Mouse (Mus musculus): Measurements from ENCODE around the gene B430218F22Rik. TPM values are rescaled to one million over a fixed set of nuclear protein-coding genes. Genes with fewer than 3 reads are reported as not detected.
A peak's percentile ranks its signal among the peaks of the same experiment; 100 is the strongest.
"Not testable (repeated sequence)": the region's sequence is repeated elsewhere in the genome, so short reads cannot be mapped to it uniquely, and the experiment has no call there.

B430218F22Rik gene
- under 1 TPM; 0.25 to 0.56 TPM for total RNA-seq (2021)

GRCm38 (mm10) chr13:118386511-118387447 is at the start of gene B430218F22Rik, which contains the start of gene Mrps30:
B430218F22Rik (plus strand) TSS chr13:118386630.
Mrps30 (minus strand) TSS chr13:118387252.
- DNase-seq (ENCODE audit: extremely low spot score in 1 of 2, low spot score in 1 of 2), result peak; percentile 91 to 96

DNA sequence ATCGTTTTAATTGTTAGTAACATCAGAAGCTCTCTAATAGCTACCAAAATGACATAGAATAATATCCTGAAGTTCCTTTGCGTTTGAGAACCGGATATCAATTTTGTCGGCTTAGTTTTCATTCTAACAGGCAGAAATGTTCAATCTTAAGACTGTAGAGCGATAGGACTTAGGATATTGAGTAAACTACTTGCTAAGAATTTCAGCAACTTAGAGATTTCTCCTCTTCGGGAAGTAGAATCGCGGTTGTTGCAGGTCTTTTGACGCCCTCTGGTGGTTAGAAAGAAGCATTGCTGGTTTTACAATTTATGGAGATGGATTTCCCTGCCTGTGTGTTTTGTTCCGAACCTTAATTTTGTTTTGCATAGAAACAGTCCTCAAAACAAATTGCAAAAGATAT is 36.2 kb upstream of the B430218F22Rik start:
- no peak for DNase-seq (ENCODE audit: extremely low spot score in 1 of 2, low spot score in 1 of 2)

DNA sequence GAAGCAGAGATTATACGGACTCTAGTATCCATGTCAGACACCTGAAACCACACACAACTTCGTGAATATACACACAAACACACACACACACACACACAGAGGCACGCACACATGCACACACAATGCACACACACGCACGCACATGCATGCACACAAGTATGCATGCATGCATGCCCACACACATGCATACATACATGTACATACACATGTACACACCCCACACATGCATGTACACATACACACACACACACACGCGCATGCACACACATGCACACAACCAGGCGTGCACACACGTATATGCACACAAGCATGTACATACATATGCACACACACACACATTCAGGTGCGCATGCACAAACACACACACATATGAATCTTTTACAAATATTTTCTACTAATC is 35.6 kb upstream of the B430218F22Rik start:
- no peak for DNase-seq (ENCODE audit: extremely low spot score in 1 of 2, low spot score in 1 of 2)

DNA sequence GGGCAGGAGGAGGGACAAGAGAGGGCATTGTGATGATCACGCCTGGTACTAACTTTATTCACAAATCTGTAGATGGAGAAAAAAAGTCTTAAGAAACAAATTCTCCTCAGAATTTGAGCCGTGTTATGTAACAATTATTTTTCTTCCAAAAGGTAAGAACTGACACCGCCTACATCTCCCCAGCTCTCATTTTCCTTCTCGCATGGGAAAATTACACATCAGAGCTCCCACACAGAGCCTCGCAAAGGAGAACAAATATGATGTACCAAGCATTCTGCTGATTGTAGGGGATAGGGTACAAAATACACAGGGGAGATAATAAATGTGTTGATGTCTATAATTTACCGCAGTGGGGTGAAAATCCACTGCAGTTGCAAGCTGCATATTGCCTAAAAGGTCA is 23.1 kb upstream of the B430218F22Rik start:
- no peak for DNase-seq (ENCODE audit: extremely low spot score in 1 of 2, low spot score in 1 of 2)

DNA sequence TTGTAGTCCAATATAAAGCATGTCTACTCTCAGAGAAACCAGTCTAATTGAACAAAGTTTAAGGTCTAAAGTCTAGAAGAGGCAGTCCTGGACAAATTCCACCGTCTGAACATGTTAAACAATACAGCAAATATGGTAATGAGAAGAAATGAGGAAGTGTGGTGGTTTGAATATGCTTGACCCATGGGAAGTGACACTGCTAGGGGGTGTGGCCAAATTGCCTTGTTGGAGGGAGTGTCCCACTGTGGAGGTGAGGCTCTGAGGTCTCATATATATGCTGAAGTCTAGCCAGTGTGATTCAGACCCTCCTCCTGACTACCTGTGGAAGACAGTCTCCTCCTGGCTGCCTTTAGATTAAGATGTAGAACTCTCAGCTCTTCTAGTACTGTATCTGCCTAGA is 20.7 kb upstream of the B430218F22Rik start:
- no peak for DNase-seq (ENCODE audit: extremely low spot score in 1 of 2, low spot score in 1 of 2)

GRCm38 (mm10) chr13:118372871-118373270 is 13.6 kb upstream of the B430218F22Rik start:
- DNase-seq (ENCODE audit: extremely low spot score in 1 of 2, low spot score in 1 of 2), result no peak

DNA sequence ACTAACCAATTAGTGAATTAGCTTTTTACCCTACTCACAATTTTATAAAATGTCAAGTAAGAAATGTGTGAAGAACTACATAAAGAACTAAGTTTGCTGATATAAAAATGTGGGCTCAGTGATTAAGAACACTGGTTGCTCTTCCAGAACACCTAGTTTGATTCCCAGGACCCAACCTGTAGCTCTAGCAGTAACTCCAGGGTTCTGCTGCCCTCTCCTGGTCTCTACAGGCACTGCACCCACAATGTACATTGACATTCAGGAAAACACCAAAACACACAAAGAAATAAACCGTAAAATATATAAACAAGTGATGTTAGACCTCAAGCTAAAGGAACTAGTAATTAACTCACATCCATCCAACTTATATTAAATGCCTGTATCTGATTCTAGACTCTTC is 7.3 kb upstream of the B430218F22Rik start:
- DNase-seq (ENCODE audit: extremely low spot score in 1 of 2, low spot score in 1 of 2), result peak in 1 of 2 experiments; percentile 81

GRCm38 (mm10) chr13:118380381-118380780 is 6.0 kb upstream of the B430218F22Rik start:
- no peak for DNase-seq (ENCODE audit: extremely low spot score in 1 of 2, low spot score in 1 of 2)

DNA sequence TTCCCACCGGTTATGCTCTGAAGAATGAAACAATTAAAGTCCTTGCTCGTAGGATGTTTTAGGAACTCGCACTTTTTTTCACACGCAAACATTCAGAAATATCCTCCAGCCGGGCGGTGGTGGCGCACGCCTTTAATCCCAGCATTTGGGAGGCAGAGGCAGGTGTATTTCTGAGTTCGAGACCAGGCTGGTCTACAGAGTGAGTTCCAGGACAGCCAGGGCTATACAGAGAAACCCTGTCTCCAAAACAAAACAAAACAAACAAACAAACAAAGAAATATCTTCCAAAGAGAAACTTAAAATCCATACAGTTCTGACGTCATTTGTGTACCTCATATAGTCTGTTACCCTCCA is 995 bp downstream of the B430218F22Rik start:
- not testable (repeated sequence) for DNase-seq (ENCODE audit: extremely low spot score in 1 of 2, low spot score in 1 of 2)

DNA sequence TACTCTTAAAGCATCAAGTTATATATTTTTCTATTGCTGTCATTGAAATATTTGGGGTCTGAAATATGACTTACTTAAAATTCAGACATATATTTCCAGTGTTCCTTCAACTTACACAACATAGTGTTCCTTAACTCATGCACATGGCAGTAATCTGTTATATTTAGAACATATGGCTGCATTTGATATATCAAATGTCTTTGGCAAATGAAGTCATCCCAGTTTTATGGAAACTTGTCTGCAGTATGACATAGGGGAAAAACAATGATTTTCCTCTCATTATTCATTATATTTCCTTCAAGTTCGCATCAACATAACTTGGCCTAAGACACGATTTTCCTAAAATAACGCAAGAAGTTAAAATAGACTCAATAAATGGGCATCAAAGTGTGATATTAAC is 9.4 kb downstream of the B430218F22Rik start:
- no peak for DNase-seq (ENCODE audit: extremely low spot score in 1 of 2, low spot score in 1 of 2)

GRCm38 (mm10) chr13:118400340-118400739 is 13.9 kb downstream of the B430218F22Rik start:
- DNase-seq (ENCODE audit: extremely low spot score in 1 of 2, low spot score in 1 of 2), result no peak

- no peak for DNase-seq (ENCODE audit: extremely low spot score in 1 of 2, low spot score in 1 of 2)
These were observed 17.1 kb downstream of the B430218F22Rik start for GRCm38 (mm10) chr13:118403544-118403943.

DNA sequence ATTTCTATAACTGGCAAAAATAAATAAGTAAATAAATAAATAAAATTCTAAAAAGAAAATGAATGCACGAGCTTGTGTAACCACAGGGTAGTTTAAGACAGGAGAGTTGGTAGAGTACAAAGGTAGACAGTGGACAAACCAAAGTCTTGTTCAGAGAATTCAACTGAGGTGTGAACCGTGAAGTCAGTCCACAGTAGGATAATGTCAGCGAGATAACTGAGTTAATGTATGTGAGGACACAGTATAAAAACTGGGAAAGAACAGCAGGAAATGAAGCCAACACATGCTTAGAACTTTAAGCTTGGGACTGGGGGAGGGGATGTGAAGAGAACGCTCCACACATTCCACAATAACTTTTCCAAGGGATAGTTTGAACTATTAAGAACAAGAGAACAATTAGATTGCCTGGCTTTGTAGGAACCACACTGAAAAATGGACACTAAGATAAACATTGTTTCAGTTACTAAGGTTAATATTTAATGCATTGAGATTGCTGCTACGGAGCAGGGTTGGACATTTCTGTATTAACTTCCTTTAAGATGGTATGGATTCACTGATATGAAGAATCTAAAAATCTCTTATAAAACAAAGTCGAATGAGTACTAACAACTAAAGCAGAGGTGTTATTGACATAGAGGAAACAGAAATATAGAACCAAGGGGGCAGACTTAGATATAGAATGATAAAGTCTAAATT is 25.0 kb downstream of the B430218F22Rik start:
- DNase-seq (ENCODE audit: extremely low spot score in 1 of 2, low spot score in 1 of 2), result no peak

DNA sequence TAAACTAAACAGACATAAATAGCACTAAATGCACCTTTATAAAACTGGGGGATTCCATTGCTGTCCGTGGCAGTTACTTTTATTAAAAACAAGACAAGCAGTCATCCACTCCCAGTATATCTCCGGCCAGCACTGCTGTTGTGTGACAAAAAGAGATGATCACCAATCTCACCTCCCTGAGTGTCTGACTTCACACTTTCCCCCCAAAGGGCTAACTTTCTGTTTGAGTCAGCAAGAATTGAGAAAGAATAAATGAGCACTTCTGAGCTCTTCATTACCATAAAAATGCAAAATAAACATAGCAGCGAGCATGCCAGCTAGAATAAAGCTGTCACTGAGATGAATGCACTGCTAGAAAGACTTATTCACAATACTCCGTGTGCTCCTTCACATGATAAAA is 31.7 kb downstream of the B430218F22Rik start:
- no peak for DNase-seq (ENCODE audit: extremely low spot score in 1 of 2, low spot score in 1 of 2)

DNA sequence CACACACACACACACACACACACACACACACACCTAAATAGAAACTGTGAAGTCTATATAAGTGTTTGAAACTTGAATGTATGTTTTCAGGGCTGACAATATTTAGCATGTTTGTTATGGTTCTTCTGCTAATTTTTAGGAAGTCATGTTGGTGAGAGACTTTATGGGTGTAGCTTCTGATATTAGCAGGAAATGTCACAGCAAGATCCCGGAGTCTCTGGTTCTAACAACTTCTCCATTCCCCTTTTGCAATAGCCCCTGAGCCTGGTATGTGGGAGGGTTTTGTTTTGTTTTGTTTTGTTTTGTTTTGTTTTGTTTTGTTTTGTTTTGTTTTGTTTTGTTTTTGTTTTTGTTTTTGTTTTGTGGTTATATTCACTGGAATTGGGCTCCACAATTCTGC is 34.0 kb downstream of the B430218F22Rik start:
- no peak for DNase-seq (ENCODE audit: extremely low spot score in 1 of 2, low spot score in 1 of 2)

- no peak for DNase-seq (ENCODE audit: extremely low spot score in 1 of 2, low spot score in 1 of 2)
These were observed 34.4 kb downstream of the B430218F22Rik start for GRCm38 (mm10) chr13:118420847-118421246.

Other genes with a start within 250 kb of the B430218F22Rik start
- 10 to 100 TPM; 16.5 to 17.7 TPM for gene Mrps30, start 622 bp downstream of the B430218F22Rik start, total RNA-seq (2021)